Mouse (Mus musculus): ENCODE data around the gene Tgfb3.

DNA sequence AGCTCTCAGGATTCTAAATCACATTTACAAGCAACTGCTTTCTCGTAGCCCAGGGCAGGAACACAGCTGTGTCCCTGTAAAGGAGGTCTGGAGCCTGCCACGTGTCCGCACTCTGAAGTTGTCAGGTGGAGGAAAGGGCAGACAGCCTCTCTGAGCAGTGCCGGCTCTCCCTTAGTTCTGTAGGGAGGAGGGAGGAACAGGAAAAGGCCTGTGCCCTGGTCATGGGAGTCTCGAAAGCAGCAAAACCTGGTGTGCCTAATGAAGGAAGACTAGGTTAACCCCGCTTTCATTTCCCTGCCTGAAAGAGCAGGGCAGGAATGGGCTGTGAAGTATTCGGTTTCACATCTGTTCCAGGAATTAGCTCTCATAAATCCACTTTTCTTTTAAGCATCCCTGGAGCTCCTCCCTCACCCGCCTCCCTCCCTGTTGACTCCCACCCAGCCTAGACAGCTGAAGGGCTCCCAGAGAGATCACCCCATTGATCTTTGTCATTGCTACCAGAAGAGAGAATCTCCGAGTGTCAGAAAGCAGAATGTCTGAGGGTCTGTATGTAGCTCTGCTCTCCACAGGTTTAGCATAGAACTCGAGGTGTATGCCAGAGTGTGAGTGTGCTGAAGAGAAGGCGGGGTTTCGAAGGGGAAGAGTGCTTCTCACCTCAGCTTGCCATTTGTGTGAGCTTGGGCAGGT is 41.5 kb downstream of the Tgfb3 start:
- TF ChIP-seq CTCF (IDR thresholded peaks at IDR 0.05 in 2 of 3, conservative IDR thresholded peaks at IDR 0.05 in 1 of 3; ENCODE audit: control insufficient read depth in 1 of 3, insufficient read depth in 1 of 3, low read depth in 2 of 3, low read length in 3 of 3, poor library complexity in 1 of 3, severe bottlenecking in 1 of 3), result no peak
- no peak for TF ChIP-seq RCOR1 (IDR thresholded peaks at IDR 0.05; ENCODE audit: low read depth, low read length)
- no peak for TF ChIP-seq EP300 (IDR thresholded peaks at IDR 0.05; ENCODE audit: low read depth in 1 of 2, low read length in 2 of 2)
- no peak for TF ChIP-seq POLR2AphosphoS2 (IDR thresholded peaks at IDR 0.05; ENCODE audit: low read length)
- TF ChIP-seq POLR2AphosphoS5 (IDR thresholded peaks at IDR 0.05; ENCODE audit: borderline replicate concordance, low read depth, low read length), result no peak
- no peak for TF ChIP-seq CHD1 (IDR thresholded peaks at IDR 0.05; ENCODE audit: low read depth, low read length)
- no peak for TF ChIP-seq ZKSCAN1 (IDR thresholded peaks at IDR 0.05; ENCODE audit: low read depth, low read length)
- no peak for TF ChIP-seq ZMIZ1 (IDR thresholded peaks at IDR 0.05; ENCODE audit: low read depth, low read length)
- no peak for TF ChIP-seq MAZ (IDR thresholded peaks at IDR 0.05; ENCODE audit: low read depth, low read length)
- no peak for TF ChIP-seq ZC3H11A (IDR thresholded peaks at IDR 0.05; ENCODE audit: low read depth, low read length)
- TF ChIP-seq E2F4 (IDR thresholded peaks at IDR 0.05; ENCODE audit: borderline replicate concordance, low read depth, low read length), result no peak

Data from MEL (cell line).